8 mouse cellular contexts compared by ENCODE assay signal in the genomic region with DNA sequence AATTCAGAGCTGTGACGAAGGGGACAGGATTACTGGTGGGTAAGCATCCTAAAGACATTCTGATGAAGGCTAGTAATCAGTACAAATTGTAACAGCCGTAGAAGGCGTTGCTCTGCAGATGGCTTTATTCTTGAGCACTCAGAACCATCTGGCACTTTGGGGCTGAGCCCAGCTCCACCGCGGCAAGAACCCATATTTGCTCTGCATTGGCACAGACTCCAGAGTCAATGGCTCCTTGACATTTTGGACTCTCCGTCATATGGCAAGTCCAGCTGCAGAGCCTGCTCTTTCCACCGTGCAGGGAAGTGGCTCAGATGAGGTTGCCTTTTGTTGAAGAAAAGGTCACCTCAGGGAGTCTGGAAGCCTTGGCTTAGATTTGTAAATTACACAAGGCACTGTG.
DNase-seq lines count a peak whose midpoint lies in the region; ATAC-seq and TF ChIP-seq lines count a peak whose summit lies in the region.

No protein-coding gene starts in this region.

- WGBS in forebrain, embryonic 13.5 days = 54% methylated on average over 7 of the region's 7 CpGs
- 77% methylated on average over 7 of the region's 7 CpGs for WGBS in forebrain, embryonic 11.5 days
- WGBS in kidney, embryonic 14.5 days = 77% methylated on average over 7 of the region's 7 CpGs

- intact Hi-C loops in gastrocnemius, postnatal 14 days (cut with DNase I; ENCODE audit: low total_unique reads) = loop anchor here (5.0 kb wide), 2 partner anchors 656 to 1261 kb away; no protein-coding TSS in a partner anchor
- intact Hi-C loops in left cerebral cortex, adult 2 months (cut with DNase I) = loop anchor here (1.0 kb wide), 1 partner anchor 1267 kb away; no protein-coding TSS in a partner anchor

- no peak for DNase-seq in forebrain, embryonic 11.5 days (ENCODE audit: low spot score)
- DNase-seq in gastrocnemius, postnatal 14 days = peak; percentile 14
- peak; percentile 33 to 65 for DNase-seq in left cerebral cortex, adult 2 months (ENCODE audit: extremely low spot score in 1 of 2, low spot score in 2 of 2)
- peak; percentile 82 to 84 for DNase-seq in right cerebral cortex, postnatal 10 days (ENCODE audit: low spot score in 2 of 2)

- no peak for TF ChIP-seq CTCF in left cerebral cortex, adult 2 months (IDR thresholded peaks at IDR 0.05)

- H3K9me3 ChIP-seq in forebrain, embryonic 13.5 days (replicated peaks) = no peaks in the 10 kb centered on the region
- H3K9me3 ChIP-seq in forebrain, embryonic 11.5 days (ENCODE audit: control insufficient read depth, low read length) = no peaks in the 10 kb centered on the region
- H3K9me3 ChIP-seq in kidney, embryonic 14.5 days (ENCODE audit: control insufficient read depth, low read length) = no peaks in the 10 kb centered on the region

- ATAC-seq in forebrain, embryonic 13.5 days = peak; percentile 90
- ATAC-seq in forebrain, embryonic 11.5 days (replicated peaks; ENCODE audit: low FRiP score) = no peak
- ATAC-seq in cerebellum, adult (ENCODE audit: insufficient number of reproducible peaks, low FRiP score, low TSS enrichment) = peak; percentile 94
- no peak for ATAC-seq in granulocyte monocyte progenitor cell, adult 5-6 weeks (replicated peaks; ENCODE audit: poor library complexity, severe bottlenecking)
- ATAC-seq in kidney, embryonic 14.5 days (ENCODE audit: low FRiP score, low TSS enrichment) = no peak

- H3K27me3 ChIP-seq in forebrain, embryonic 13.5 days = no peaks in the 10 kb centered on the region
- no peaks in the 10 kb centered on the region for H3K27me3 ChIP-seq in forebrain, embryonic 11.5 days (ENCODE audit: control insufficient read depth, insufficient read depth, low read length)
- no peaks in the 10 kb centered on the region for H3K27me3 ChIP-seq in kidney, embryonic 14.5 days (ENCODE audit: control insufficient read depth, insufficient read depth, low read length)

- peak overlapping the region; percentile 35; the same call in 1 of the 2 replicates for H3K27ac ChIP-seq in forebrain, embryonic 13.5 days
- H3K27ac ChIP-seq in forebrain, embryonic 11.5 days (ENCODE audit: low read depth, low read length) = no peak overlapping the region
- H3K27ac ChIP-seq in left cerebral cortex, adult 2 months = no peak overlapping the region; the same call in 1 of the 2 replicates
- no peak overlapping the region for H3K27ac ChIP-seq in kidney, embryonic 14.5 days (ENCODE audit: low read depth, low read length)

- no peak overlapping the region for H3K9ac ChIP-seq in forebrain, embryonic 13.5 days
- H3K9ac ChIP-seq in forebrain, embryonic 11.5 days (ENCODE audit: low read length) = no peak overlapping the region
- no peak overlapping the region for H3K9ac ChIP-seq in kidney, embryonic 14.5 days (ENCODE audit: low read depth, low read length)

- H3K36me3 ChIP-seq in forebrain, embryonic 13.5 days (ENCODE audit: poor library complexity, severe bottlenecking) = no peaks in the 10 kb centered on the region
- H3K36me3 ChIP-seq in forebrain, embryonic 11.5 days (ENCODE audit: control insufficient read depth, insufficient read depth, low read length) = no peaks in the 10 kb centered on the region
- H3K36me3 ChIP-seq in kidney, embryonic 14.5 days (ENCODE audit: control insufficient read depth, insufficient read depth, low read length) = no peaks in the 10 kb centered on the region

- no peak overlapping the region for H3K4me2 ChIP-seq in forebrain, embryonic 13.5 days
- no peak overlapping the region for H3K4me2 ChIP-seq in forebrain, embryonic 11.5 days (ENCODE audit: low read depth, low read length, severe bottlenecking)
- no peak overlapping the region for H3K4me2 ChIP-seq in kidney, embryonic 14.5 days (replicated peaks; ENCODE audit: low read depth, low read length)

- peaks cover 8% of the 10 kb centered on the region; the same call in 1 of the 2 replicates for H3K4me1 ChIP-seq in forebrain, embryonic 13.5 days
- no peaks in the 10 kb centered on the region for H3K4me1 ChIP-seq in forebrain, embryonic 11.5 days (replicated peaks; ENCODE audit: control insufficient read depth, insufficient read depth, low read length)
- no peaks in the 10 kb centered on the region for H3K4me1 ChIP-seq in kidney, embryonic 14.5 days (ENCODE audit: control insufficient read depth, insufficient read depth, low read length)

- H3K4me3 ChIP-seq in forebrain, embryonic 13.5 days = no peak overlapping the region
- H3K4me3 ChIP-seq in forebrain, embryonic 11.5 days (ENCODE audit: low read depth, low read length) = no peak overlapping the region
- H3K4me3 ChIP-seq in left cerebral cortex, adult 2 months = no peak overlapping the region
- no peak overlapping the region for H3K4me3 ChIP-seq in kidney, embryonic 14.5 days (ENCODE audit: low read length)

Comparison
In these comparisons a context has a peak if more than half of its experiments do, and no peak if none do; other contexts are left out.
1. ATAC-seq: peak in forebrain, embryonic 13.5 days (single experiment) and cerebellum, adult (single experiment); none in forebrain, embryonic 11.5 days (single experiment), granulocyte monocyte progenitor cell, adult 5-6 weeks (single experiment) and kidney, embryonic 14.5 days (single experiment).